Mouse (Mus musculus): ENCODE data around the gene Atp6v0d1.
"Not testable (repeated sequence)": the region's sequence is repeated elsewhere in the genome, so short reads cannot be mapped to it uniquely, and the experiment has no call there.

Atp6v0d1 gene

DNA sequence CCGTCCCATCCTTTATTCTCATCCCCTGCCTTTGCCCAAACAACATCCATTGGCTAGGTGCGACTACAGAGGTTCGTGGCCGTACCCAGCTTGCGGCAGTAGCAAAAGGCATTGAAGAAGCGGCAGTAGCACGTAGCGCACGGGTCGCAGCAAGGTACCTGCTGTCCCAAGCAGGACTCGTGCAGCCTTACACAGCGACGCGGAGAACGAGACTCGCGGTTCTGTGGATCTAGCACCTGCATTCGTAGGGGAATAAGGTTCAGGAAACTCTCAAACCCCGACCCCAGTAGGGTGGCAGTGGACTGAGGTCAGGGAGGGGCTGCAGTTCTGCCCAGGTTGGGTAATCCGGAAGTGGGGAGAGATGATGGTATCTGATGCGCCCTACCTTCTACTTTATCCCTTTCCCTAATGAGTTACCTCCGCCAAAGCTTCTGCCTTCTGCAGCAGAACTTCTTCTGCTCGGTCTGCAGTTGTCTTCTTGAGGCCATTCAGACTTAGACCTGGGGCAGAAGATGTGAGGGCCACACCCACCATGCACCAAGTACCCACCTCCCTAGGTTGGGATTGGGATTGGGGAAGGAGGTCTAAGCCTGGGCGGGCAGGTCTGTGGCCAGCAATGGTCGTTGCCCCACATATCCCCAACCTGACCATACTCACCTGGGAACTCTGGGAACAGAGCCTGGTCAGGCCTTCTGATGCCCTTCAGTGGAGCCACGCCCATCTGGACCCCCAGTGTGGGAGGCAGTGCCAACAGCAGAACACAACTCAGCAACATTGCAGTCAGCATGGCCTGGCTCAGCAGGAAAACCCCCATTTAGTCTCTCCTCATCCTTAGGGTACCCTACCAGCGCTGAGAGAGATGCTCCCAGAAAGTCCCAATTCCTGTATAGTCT, 1.1 kb upstream of the Atp6v0d1 start:
- Histone ChIP-seq H3K4me1 (replicated peaks; ENCODE audit: low read depth, low read length) (peaks cover 42% of the 10 kb centered on the region), H3K9me3 (ENCODE audit: low read length) (no peaks in the 10 kb centered on the region), H3K4me3 (replicated peaks; ENCODE audit: low read length) (peak overlapping the region; percentile 91), H3K36me3 (ENCODE audit: insufficient read depth, low read length) (peaks cover 11% of the 10 kb centered on the region; the same call in 1 of the 2 replicates), H3K27me3 (ENCODE audit: insufficient read depth, low read length) (peaks cover 10% of the 10 kb centered on the region)
- TF ChIP-seq POU5F1 (IDR thresholded peaks at IDR 0.05; ENCODE audit: borderline replicate concordance, low read length) (no peak), NANOG (IDR thresholded peaks at IDR 0.05; ENCODE audit: borderline replicate concordance, low read length) (no peak), CTCF (conservative IDR thresholded peaks at IDR 0.05; ENCODE audit: low read length) (no peak)

DNA sequence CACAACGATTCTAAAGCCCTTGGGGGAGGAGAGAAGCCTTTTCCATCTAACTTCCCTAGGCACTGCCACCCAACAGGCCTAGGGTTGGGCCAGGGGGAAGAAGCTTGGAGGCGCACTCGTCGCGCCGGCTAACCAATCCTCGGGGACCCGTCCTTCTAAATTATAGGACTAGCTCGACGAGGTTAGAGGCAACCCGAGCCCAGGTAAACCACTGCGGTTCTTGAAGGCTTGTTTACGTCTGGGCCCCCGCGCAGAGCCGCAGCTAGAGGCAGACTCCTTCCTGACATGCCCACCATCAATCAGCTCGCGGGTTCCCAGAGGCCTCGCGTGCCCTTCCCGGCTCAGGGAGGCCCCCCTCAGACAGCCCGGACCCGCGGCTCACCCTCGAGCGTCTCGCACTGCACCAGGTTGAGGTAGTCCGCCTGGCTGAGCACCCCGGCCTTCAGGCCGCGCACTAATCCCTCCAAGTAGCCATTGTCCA, 406 bp downstream of the Atp6v0d1 start:
- H3K9me3 ChIP-seq (ENCODE audit: low read length), result no peaks in the 10 kb centered on the region

DNA sequence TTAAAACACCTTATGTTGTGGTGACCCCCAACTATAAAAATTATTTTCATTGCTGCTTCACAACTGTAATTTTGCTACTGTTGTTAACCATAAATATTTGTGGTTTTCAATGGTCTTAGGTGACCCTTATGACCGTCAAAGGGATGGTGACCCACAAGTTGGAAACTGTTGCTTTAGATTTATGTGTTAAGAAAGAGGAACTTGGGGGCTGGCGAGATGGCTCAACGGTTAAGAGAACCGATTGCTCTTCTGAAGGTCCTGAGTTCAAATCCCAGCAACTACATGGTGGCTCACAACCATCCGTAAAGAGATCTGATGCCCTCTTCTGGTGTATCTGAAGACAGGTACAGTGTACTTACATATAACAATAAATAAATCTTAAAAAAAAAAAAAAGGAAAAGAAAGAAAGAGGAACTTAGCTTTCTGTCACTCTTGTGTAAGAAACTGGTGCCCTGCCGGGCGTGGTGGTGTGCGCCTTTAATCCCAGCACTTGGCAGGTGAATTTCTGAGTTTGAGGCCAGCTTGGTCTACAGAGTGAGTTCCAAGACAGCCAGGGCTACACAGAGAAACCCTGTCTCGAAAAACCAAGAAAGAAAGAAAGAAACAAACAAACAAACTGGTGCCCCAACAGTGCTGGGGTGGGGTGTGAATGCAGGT, 1.1 kb downstream of the Atp6v0d1 start:
- Histone ChIP-seq H3K4me1 (replicated peaks; ENCODE audit: low read depth, low read length) (peaks cover 32% of the 10 kb centered on the region), H3K4me3 (replicated peaks; ENCODE audit: low read length) (peak overlapping the region; percentile 91), H3K36me3 (ENCODE audit: insufficient read depth, low read length) (peaks cover 19% of the 10 kb centered on the region), H3K27me3 (ENCODE audit: insufficient read depth, low read length) (peaks cover 10% of the 10 kb centered on the region)
- not testable (repeated sequence) for H3K9me3 ChIP-seq (ENCODE audit: low read length)

More for the DNA sequence above, 406 bp downstream of the Atp6v0d1 start:
- TF ChIP-seq POU5F1 (IDR thresholded peaks at IDR 0.05; ENCODE audit: borderline replicate concordance, low read length), result no peak
- no peak for TF ChIP-seq CTCF (conservative IDR thresholded peaks at IDR 0.05; ENCODE audit: low read length)
- no peak for TF ChIP-seq NANOG (IDR thresholded peaks at IDR 0.05; ENCODE audit: borderline replicate concordance, low read length)
- peaks cover 37% of the 10 kb centered on the region for H3K4me1 ChIP-seq (replicated peaks; ENCODE audit: low read depth, low read length)
- peak overlapping the region; percentile 91 for H3K4me3 ChIP-seq (replicated peaks; ENCODE audit: low read length)
- peaks cover 13% of the 10 kb centered on the region; the same call in 1 of the 2 replicates for H3K36me3 ChIP-seq (ENCODE audit: insufficient read depth, low read length)
- H3K27me3 ChIP-seq (ENCODE audit: insufficient read depth, low read length), result peaks cover 10% of the 10 kb centered on the region

DNA sequence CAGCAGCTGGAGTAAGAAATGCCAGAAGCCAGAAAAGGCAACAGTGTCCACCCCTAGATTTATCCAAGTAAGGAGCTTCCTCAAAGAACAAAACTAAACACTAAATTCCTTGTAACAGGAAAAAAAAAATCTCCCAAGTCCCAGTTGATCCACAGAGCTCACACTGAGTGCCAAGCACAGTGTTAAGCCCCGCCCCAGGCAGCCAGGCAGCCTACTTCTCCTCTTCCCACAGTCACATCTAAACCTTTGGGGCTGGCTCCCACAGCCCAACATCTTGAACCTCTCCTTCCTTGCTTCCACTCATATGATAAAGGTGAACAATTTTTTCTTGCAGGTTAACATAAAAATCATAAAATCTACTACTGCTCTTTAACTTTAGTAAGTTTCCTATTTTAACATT, 2.0 kb downstream of the Atp6v0d1 start:
- Histone ChIP-seq H3K27me3 (ENCODE audit: insufficient read depth, low read length) (peaks cover 10% of the 10 kb centered on the region), H3K36me3 (ENCODE audit: insufficient read depth, low read length) (peaks cover 18% of the 10 kb centered on the region), H3K4me1 (replicated peaks; ENCODE audit: low read depth, low read length) (peaks cover 30% of the 10 kb centered on the region), H3K9me3 (ENCODE audit: low read length) (no peaks in the 10 kb centered on the region), H3K4me3 (replicated peaks; ENCODE audit: low read length) (no peak overlapping the region)
- TF ChIP-seq NANOG (IDR thresholded peaks at IDR 0.05; ENCODE audit: borderline replicate concordance, low read length) (no peak), CTCF (conservative IDR thresholded peaks at IDR 0.05; ENCODE audit: low read length) (no peak), POU5F1 (IDR thresholded peaks at IDR 0.05; ENCODE audit: borderline replicate concordance, low read length) (no peak)

DNA sequence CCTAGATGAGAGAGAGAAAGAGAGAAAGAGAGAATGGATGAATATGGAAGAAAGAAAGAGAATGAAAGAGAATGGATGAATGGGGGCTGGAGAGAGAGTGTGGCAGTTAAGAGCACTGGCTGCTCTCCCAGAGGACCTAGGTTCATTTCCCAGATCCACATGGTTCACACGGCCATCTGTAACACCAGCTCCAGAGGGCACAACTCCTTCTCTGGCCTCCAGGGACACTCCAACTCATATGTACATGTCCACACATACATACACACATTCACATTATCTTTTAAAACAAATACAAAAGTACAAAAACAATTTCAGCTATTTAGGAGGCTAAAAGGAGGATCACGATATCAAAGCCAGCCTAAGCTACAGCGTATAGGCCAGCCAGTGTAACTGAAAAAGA, 3.0 kb downstream of the Atp6v0d1 start:
- Histone ChIP-seq H3K36me3 (ENCODE audit: insufficient read depth, low read length) (peaks cover 21% of the 10 kb centered on the region), H3K9me3 (ENCODE audit: low read length) (no peaks in the 10 kb centered on the region), H3K27me3 (ENCODE audit: insufficient read depth, low read length) (peaks cover 10% of the 10 kb centered on the region), H3K4me3 (replicated peaks; ENCODE audit: low read length) (no peak overlapping the region), H3K4me1 (replicated peaks; ENCODE audit: low read depth, low read length) (peaks cover 23% of the 10 kb centered on the region)
- no peak for TF ChIP-seq POU5F1 (IDR thresholded peaks at IDR 0.05; ENCODE audit: borderline replicate concordance, low read length)
- no peak for TF ChIP-seq CTCF (conservative IDR thresholded peaks at IDR 0.05; ENCODE audit: low read length)

DNA sequence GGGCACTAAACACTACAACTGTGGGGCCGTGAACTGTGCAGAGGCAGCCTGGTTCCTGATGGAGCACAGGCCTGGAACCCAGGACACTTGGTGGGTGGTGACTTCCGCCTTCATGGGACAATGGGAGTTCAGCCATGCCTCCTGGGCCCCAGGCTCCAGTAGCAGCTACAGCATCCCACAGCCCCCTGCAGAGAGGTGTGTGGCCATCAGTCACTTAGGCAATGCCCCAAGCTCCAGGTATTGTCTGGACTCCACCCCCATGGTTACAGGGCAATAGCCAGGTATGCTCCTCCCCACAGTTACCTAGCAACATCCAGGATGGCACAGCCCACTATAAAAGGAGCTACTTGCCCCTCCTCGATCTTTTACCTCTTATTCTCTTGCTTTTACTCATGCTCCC, 10.6 kb downstream of the Atp6v0d1 start:
- Histone ChIP-seq H3K4me1 (replicated peaks; ENCODE audit: low read depth, low read length) (peaks cover 23% of the 10 kb centered on the region), H3K4me3 (replicated peaks; ENCODE audit: low read length) (no peak overlapping the region; the same call in 1 of the 2 replicates), H3K9me3 (ENCODE audit: low read length) (no peaks in the 10 kb centered on the region), H3K27me3 (ENCODE audit: insufficient read depth, low read length) (no peaks in the 10 kb centered on the region), H3K36me3 (ENCODE audit: insufficient read depth, low read length) (peaks cover 28% of the 10 kb centered on the region)
- TF ChIP-seq POU5F1 (IDR thresholded peaks at IDR 0.05; ENCODE audit: borderline replicate concordance, low read length) (no peak), CTCF (conservative IDR thresholded peaks at IDR 0.05; ENCODE audit: low read length) (no peak), NANOG (IDR thresholded peaks at IDR 0.05; ENCODE audit: borderline replicate concordance, low read length) (no peak)

DNA sequence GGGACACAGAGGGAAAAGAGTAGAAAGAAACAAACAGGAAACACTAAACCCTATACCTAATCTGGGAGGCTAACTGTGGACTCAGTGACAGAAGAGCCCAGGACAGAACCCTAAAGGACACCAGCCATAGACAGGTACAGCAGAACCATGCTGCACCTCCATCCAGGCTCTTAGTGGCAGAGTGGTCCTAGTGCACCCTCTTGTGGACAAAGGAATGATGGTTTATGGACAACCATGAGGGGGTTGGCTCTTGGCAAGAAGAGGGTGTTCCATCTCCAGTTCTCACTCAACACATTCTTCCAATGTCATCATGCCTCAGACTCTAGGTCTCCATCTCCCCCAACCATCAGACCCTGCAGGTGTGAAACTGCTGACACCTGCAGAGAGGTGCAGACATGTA, 11.8 kb downstream of the Atp6v0d1 start:
- Histone ChIP-seq H3K36me3 (ENCODE audit: insufficient read depth, low read length) (peaks cover 28% of the 10 kb centered on the region), H3K4me1 (replicated peaks; ENCODE audit: low read depth, low read length) (peaks cover 23% of the 10 kb centered on the region)
- no peak for TF ChIP-seq NANOG (IDR thresholded peaks at IDR 0.05; ENCODE audit: borderline replicate concordance, low read length)
- TF ChIP-seq CTCF (conservative IDR thresholded peaks at IDR 0.05; ENCODE audit: low read length), result peak; percentile 57

DNA sequence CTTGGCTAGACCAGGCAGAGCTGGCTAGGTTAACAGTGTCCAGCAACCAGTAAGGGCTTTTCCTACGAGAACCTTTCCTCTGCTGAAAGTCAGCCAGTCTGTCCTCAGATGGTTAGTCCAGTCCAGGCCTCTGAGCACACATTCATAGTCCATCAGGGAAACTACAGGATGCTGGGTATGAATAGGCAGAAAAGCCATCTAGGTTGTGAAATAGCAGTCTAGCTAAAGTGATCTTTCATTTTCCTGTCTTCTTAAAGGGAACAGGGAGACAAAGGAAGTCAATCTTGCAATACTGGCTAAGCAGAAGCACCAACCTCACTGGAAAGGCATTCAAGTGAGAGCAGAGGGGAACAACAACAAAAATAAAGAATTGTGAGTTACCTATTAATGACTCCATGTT, 13.0 kb downstream of the Atp6v0d1 start:
- no peaks in the 10 kb centered on the region for H3K9me3 ChIP-seq (ENCODE audit: low read length)
- no peaks in the 10 kb centered on the region for H3K27me3 ChIP-seq (ENCODE audit: insufficient read depth, low read length)
- peaks cover 23% of the 10 kb centered on the region for H3K4me1 ChIP-seq (replicated peaks; ENCODE audit: low read depth, low read length)
- H3K4me3 ChIP-seq (replicated peaks; ENCODE audit: low read length), result no peak overlapping the region
- TF ChIP-seq CTCF (conservative IDR thresholded peaks at IDR 0.05; ENCODE audit: low read length) (no peak), NANOG (IDR thresholded peaks at IDR 0.05; ENCODE audit: borderline replicate concordance, low read length) (no peak), POU5F1 (IDR thresholded peaks at IDR 0.05; ENCODE audit: borderline replicate concordance, low read length) (no peak)
- H3K36me3 ChIP-seq (ENCODE audit: insufficient read depth, low read length), result peaks cover 21% of the 10 kb centered on the region; the same call in 1 of the 2 replicates

More for the DNA sequence above, 11.8 kb downstream of the Atp6v0d1 start:
- H3K4me3 ChIP-seq (replicated peaks; ENCODE audit: low read length), result no peak overlapping the region
- no peaks in the 10 kb centered on the region for H3K27me3 ChIP-seq (ENCODE audit: insufficient read depth, low read length)
- no peaks in the 10 kb centered on the region for H3K9me3 ChIP-seq (ENCODE audit: low read length)
